Mouse (Mus musculus): ENCODE results near the gene Slc37a1. TPM values are rescaled to one million over a fixed set of nuclear protein-coding genes. Genes with fewer than 3 reads are reported as not detected.
"Not testable (repeated sequence)": the region's sequence is repeated elsewhere in the genome, so short reads cannot be mapped to it uniquely, and the experiment has no call there.

Gene Slc37a1
- total RNA-seq, 2 experiments from 2014 or later = 6.2 to 6.3 TPM

DNA sequence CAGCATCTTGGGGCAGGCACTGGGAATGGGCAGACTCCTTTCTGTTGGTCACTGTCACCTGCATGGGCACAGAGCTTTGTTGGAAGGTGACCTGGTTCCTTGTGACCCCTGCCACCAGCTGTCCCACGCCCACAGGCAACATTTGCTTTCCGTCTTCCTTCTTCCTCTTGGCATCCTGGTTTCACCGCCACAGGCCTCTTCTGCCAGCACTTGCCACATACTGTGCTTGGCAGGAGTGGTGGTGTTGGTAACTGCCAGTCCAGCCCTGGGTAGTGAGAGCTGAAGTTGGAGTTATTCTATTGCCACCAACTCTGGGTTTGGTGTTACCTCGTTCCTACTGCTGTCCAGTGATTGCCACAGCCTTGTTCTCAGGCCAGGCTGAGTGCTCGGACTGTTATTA lies 61.5 kb downstream of the Slc37a1 start:
- DNase-seq (ENCODE audit: low spot score in 2 of 2) = no peak

GRCm38 (mm10) chr17:31349388-31349787 lies 62.8 kb downstream of the Slc37a1 start:
- peak in 1 of 2 experiments; percentile 51 for DNase-seq (ENCODE audit: low spot score in 2 of 2)

- no peak for DNase-seq (ENCODE audit: low spot score in 2 of 2)
Observed at GRCm38 (mm10) chr17:31351984-31352383, 65.4 kb downstream of the Slc37a1 start.

DNA sequence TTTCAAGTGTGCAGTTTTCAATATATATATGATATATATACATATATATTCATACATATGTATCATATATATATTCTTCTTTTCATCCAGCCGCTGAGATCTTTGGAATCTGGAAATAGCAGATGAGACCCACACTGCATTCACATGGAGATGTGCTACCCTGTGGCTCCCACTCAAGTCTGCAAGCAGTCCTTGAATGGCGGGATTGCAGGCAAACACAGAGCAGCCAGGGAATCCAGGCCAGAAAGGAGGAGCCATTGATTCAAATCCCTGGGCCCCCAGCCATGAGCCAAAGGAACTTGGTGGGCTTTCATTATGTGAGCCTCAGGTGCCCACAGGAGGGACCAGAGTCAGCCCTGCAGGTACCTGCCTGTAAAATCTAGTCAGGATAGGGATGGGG lies 66.7 kb downstream of the Slc37a1 start:
- no peak for DNase-seq (ENCODE audit: low spot score in 2 of 2)

DNA sequence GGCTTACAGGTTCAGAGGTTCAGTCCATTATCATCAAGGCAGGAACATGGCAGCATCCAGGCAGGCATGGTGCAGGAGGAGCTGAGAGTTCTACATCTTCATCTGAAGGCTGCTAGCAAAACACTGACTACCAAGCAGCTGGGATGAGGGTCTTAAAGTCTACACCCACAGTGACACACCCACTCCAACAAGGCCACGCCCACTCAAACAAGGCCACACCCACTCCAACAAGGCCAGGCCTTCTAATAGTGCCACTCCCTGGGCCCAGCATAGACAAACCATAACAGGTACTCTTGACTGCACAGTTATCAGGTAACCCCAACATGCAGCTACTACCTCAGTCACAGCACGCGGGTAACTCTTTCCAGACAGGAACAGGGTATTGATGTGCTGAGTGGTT lies 68.1 kb downstream of the Slc37a1 start:
- not testable (repeated sequence) for DNase-seq (ENCODE audit: low spot score in 2 of 2)

DNA sequence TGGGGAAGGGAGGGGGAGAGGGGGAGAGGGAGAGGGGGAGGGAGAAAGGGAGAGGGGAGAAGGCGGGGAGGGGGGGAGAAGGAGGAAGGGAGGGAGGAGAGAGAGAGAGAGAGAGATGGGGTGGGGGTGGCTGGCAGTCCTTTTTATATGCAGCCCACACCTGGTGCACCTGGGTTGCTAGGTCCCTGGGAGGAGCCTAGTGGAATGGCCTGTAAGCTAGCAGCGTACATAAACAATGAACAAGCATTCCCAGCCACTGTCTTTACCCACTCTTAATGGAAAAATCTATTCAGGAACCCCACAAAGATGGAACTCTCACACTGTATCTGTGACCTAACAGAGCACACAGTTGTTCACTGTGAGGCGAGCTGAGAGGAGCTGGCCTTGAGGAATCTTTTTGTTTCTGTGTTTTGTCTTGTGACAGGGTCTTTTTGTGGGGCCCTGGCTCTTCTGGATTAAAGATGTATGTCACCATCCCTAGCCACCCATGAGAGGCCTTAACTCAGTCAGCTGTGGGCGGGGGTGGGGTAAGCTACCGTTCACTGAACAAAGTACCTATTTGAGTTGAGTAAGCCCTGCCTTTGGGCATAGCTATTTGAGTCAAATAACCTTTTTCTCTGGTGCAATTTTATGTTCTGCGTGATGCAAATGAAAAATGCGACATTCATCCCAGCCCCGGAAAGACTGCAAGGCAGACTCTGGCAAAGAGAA lies 69.4 kb downstream of the Slc37a1 start:
- DNase-seq (ENCODE audit: low spot score in 2 of 2) = no peak

GRCm38 (mm10) chr17:31360582-31360981 lies 74.0 kb downstream of the Slc37a1 start:
- no peak for DNase-seq (ENCODE audit: low spot score in 2 of 2)

DNA sequence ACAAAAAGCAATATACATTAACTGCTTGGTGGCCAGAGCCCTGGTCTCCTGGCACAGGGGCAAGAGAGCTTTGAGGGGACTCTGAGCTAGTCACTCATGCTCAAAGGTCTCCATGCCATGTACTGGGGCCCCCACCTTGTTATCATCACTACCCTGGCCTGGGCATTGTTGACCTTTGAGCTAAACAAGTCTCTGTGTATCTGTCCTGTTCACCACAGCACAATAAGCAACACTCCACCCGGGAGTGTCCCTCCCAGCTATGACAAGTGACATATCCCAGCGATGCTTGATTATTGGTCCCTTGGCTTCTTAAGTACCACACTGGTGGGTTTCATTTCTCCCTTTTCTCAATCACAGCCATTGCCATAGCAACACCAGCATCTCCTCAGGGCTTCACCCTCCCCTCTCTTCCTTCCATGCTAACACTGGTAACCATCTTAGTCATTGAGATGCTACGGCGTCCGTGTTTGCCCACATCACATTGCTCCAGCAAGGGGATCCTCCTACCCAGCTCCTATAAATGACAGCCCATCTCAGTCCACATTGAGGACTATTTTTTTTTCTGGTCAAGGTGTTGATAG lies 79.1 kb downstream of the Slc37a1 start:
- DNase-seq (ENCODE audit: low spot score in 2 of 2) = no peak

- no peak for DNase-seq (ENCODE audit: low spot score in 2 of 2)
Observed at GRCm38 (mm10) chr17:31370221-31370620, 83.6 kb downstream of the Slc37a1 start.

GRCm38 (mm10) chr17:31370931-31371330 lies 84.3 kb downstream of the Slc37a1 start:
- no peak for DNase-seq (ENCODE audit: low spot score in 2 of 2)

DNA sequence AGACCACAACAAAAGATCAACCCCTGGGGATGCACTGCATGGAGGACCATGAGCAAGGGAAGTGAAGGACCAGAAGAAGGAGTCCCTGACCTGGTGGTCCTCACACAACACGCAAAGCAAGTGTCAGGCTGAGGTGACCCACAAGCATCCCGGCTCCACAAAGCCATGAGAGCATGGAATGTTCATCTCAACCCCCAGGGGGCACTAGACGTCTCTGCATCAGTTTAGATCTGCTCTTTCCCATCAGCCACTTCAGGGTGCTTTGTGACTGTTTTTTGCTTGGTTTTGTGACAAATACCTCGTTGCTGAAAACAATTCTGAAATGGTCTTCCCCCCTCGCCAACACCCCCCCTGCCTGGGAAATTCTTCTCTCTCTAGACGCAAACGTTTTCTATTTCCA lies 91.4 kb downstream of the Slc37a1 start:
- peak; percentile 60 to 88 for DNase-seq (ENCODE audit: low spot score in 2 of 2)

- peak in 1 of 2 experiments; percentile 21 for DNase-seq (ENCODE audit: low spot score in 2 of 2)
Observed at GRCm38 (mm10) chr17:31378361-31378761, 91.8 kb downstream of the Slc37a1 start.

GRCm38 (mm10) chr17:31379086-31379485 lies 92.5 kb downstream of the Slc37a1 start:
- no peak for DNase-seq (ENCODE audit: low spot score in 2 of 2)

DNA sequence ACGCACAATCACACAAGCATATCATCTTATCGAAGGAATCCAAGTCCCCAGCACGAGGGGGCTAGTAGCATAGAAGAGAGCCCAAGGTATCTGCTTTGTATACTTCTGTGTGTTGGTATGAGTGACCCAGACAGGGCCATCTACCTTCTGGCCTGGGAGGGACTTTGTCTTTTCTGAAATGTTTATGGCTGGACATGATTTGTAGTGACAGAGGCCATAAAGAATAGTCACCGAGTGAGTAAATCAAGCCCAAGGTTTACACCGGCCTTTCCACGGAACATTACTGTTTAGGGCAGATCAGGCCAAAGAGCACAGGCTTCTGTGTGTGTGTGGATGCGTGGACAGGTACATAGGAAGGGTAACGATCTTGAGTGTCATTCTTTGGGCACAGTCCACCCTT lies 93.3 kb downstream of the Slc37a1 start:
- no peak for DNase-seq (ENCODE audit: low spot score in 2 of 2)

- no peak for DNase-seq (ENCODE audit: low spot score in 2 of 2)
Observed at GRCm38 (mm10) chr17:31383320-31383719, 96.7 kb downstream of the Slc37a1 start.

DNA sequence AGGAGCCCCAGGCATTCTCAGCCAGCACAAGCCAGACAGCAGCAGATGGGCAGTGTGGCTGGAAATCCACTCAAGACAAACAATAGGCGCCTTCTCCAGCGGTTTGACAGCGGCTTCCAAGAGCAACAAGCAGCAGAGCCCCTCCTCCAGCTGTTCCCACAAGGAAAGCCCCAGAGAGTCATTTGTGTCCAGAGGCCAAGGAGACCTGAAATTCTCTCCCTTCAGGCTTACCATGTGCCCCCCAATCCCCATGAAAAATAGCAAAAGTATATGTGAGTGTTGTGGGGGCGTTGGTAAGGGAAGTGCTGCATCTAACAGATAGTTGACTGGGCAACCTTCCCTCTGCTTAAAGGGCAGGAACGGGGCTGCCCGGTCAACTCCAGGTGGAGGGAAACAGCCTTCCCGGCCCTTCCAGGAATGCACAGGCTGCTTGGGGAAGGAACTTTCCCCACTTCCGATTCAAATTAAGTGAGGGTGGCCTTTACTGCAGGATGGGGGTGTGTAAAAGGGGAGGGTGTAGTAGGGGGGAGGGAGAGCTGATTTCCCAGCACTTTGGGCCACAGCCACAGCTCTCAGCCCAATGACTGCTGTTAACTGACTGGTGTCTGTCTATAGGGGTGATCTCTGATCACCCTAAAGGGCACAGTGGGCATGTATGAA lies 98.5 kb downstream of the Slc37a1 start:
- no peak for DNase-seq (ENCODE audit: low spot score in 2 of 2)

- peak in 1 of 2 experiments; percentile 64 for DNase-seq (ENCODE audit: low spot score in 2 of 2)
Observed at GRCm38 (mm10) chr17:31385671-31386665, 99.4 kb downstream of the Slc37a1 start, which contains the start of gene Pde9a. Gene Pde9a (plus strand): TSS chr17:31386210.

- DNase-seq (ENCODE audit: low spot score in 2 of 2) = no peak
Observed at GRCm38 (mm10) chr17:31386766-31387275, 100.2 kb downstream of the Slc37a1 start.

DNA sequence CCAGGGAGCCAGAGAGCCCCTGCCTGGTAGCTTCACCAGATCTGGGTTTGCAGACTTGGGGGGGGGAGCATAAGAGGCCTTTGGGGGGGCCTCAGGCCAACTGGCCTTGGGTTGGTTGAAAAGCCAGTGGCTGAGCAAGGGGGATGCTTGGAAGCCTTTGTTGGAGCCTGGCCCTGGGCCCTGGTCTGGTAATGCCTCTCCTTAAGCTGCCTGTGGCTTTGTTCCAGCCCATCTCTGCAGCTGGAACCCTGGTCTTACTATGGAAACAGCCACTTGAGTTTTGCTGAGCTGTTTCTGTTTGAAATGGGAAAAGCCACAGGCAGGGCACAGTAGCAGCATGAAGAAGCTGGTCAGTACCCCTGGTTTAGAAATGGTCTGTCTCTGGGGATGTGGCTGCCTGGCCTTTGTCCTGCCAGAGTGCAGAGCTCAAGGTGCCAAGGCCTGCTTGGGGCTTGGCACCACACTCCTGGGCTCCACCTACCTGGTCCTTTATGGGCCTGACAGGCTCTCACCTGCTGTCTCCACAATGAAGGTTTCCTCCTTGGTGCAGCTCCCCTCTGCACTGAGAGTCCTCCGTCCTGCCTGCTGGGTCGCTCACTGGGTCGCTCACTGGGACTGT lies 102.9 kb downstream of the Slc37a1 start:
- no peak for DNase-seq (ENCODE audit: low spot score in 2 of 2)

GRCm38 (mm10) chr17:31391462-31391861 lies 104.9 kb downstream of the Slc37a1 start:
- DNase-seq (ENCODE audit: low spot score in 2 of 2) = no peak
